27 mouse cellular contexts compared by ENCODE assay signal in the genomic region with DNA sequence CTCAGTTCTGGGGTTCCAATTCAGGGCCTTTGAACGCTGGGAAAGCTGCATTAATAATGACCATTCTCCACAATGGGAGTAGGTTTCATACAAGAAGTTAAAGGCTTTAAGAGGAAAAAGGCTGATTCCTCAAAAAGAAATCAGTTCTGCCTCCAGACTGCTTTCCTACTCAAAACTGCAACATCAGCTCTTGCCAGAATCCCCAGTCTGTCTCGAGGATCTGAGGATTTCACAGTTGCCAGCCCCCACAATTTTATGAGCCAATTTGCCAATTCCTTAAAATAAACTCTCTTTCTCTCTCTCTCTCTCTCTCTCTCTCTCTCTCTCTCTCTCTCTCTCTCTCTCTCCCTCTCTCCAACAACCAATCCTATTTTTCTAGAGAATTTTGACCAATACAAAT. TPM values are rescaled to one million over a fixed set of nuclear protein-coding genes. Genes with fewer than 3 reads are reported as not detected.
A peak's percentile ranks its signal among the peaks of the same experiment; 100 is the strongest.
DNase-seq lines count a peak whose midpoint lies in the region; ATAC-seq lines count a peak whose summit lies in the region.
"Had no signal": no experiment of that assay in that cellular context is flagged by ENCODE, and none has a peak within 500 bp of the region (broad histone marks: within the 10 kb centered on the region; RNA-seq: fewer than 3 reads in every experiment).

No protein-coding gene starts in this region.

- no peak for ATAC-seq in forebrain, embryonic 14.5 days
- ATAC-seq in forebrain, embryonic 11.5 days (replicated peaks; ENCODE audit: low FRiP score), result no peak
- ATAC-seq: activated CD4-positive, CD25-positive, alpha-beta regulatory T cell, adult 4 months; intestine, postnatal 0 days had no signal

- H3K4me3 ChIP-seq in forebrain, embryonic 14.5 days (ENCODE audit: low read depth, low read length), result no peak overlapping the region
- no peak overlapping the region for H3K4me3 ChIP-seq in forebrain, embryonic 11.5 days (ENCODE audit: low read depth, low read length)
- H3K4me3 ChIP-seq: embryonic facial prominence, embryonic 12.5 days; embryonic facial prominence, embryonic 15.5 days; forebrain, embryonic 12.5 days; heart, adult 2 months; heart, embryonic 10.5 days; heart, embryonic 13.5 days; hindbrain, embryonic 15.5 days had no signal

- no peaks in the 10 kb centered on the region for H3K9me3 ChIP-seq in forebrain, embryonic 14.5 days (replicated peaks; ENCODE audit: control insufficient read depth, low read length)
- H3K9me3 ChIP-seq in forebrain, embryonic 11.5 days (ENCODE audit: control insufficient read depth, low read length), result no peaks in the 10 kb centered on the region
- H3K9me3 ChIP-seq: embryonic facial prominence, embryonic 12.5 days; embryonic facial prominence, embryonic 15.5 days; forebrain, embryonic 12.5 days; heart, embryonic 10.5 days; heart, embryonic 13.5 days; hindbrain, embryonic 15.5 days had no signal

- H3K36me3 ChIP-seq in forebrain, embryonic 14.5 days (ENCODE audit: control insufficient read depth, insufficient read depth, low read length), result no peaks in the 10 kb centered on the region
- H3K36me3 ChIP-seq in forebrain, embryonic 11.5 days (ENCODE audit: control insufficient read depth, insufficient read depth, low read length), result no peaks in the 10 kb centered on the region
- H3K36me3 ChIP-seq: embryonic facial prominence, embryonic 12.5 days; embryonic facial prominence, embryonic 15.5 days; forebrain, embryonic 12.5 days; heart, embryonic 10.5 days; heart, embryonic 13.5 days; hindbrain, embryonic 15.5 days had no signal

- H3K27me3 ChIP-seq in forebrain, embryonic 14.5 days (replicated peaks; ENCODE audit: control insufficient read depth, insufficient read depth, low read length), result no peaks in the 10 kb centered on the region
- H3K27me3 ChIP-seq in forebrain, embryonic 11.5 days (ENCODE audit: control insufficient read depth, insufficient read depth, low read length), result no peaks in the 10 kb centered on the region
- H3K27me3 ChIP-seq: heart, embryonic 13.5 days; hindbrain, embryonic 15.5 days had no signal

- intact Hi-C loops in left cerebral cortex, postnatal 14 days (cut with DNase I), result no loop called here

- WGBS in forebrain, embryonic 14.5 days, result 52% methylated on average over 2 of the region's 2 CpGs
- 63% methylated on average over 2 of the region's 2 CpGs for WGBS in forebrain, embryonic 11.5 days

- no peak overlapping the region for H3K27ac ChIP-seq in forebrain, embryonic 14.5 days (ENCODE audit: low read depth, low read length)
- H3K27ac ChIP-seq in forebrain, embryonic 11.5 days (ENCODE audit: low read depth, low read length), result no peak overlapping the region
- H3K27ac ChIP-seq: embryonic facial prominence, embryonic 12.5 days; embryonic facial prominence, embryonic 15.5 days; forebrain, embryonic 12.5 days; heart, adult 2 months; heart, embryonic 10.5 days; heart, embryonic 13.5 days; hindbrain, embryonic 15.5 days had no signal

- peak; percentile 3 for DNase-seq in forebrain, embryonic 14.5 days (ENCODE audit: low spot score)
- no peak for DNase-seq in forebrain, embryonic 11.5 days (ENCODE audit: low spot score)
- DNase-seq in frontal cortex, adult 2 months (ENCODE audit: extremely low spot score in 1 of 2, low spot score in 1 of 2), result peak; percentile 1 to 17
- DNase-seq in frontal cortex, postnatal 10 days (ENCODE audit: low spot score in 2 of 2), result no peak
- DNase-seq in left cerebral cortex, postnatal 14 days (ENCODE audit: low spot score in 2 of 2), result peak; percentile 4 to 5
- DNase-seq in left cerebral cortex, adult 11 months (ENCODE audit: low spot score), result no peak
- DNase-seq in brain, adult 2 months (ENCODE audit: low read depth, low spot score), result peak; percentile 67
- no peak for DNase-seq in gastrocnemius, postnatal 4 days (ENCODE audit: low spot score in 2 of 2)
- DNase-seq: adrenal gland, adult 8-10 months; adrenal gland, postnatal 25 days; cerebellum, adult 11 months; cerebellum, adult 2 months; cerebellum, adult 9-11 months; cerebellum, postnatal 25 days; gastrocnemius, postnatal 25 days; heart, adult 2 months; heart, postnatal 14 days; heart, postnatal 4 days had no signal

- H3K9ac ChIP-seq in forebrain, embryonic 14.5 days (ENCODE audit: low read length), result no peak overlapping the region
- H3K9ac ChIP-seq in forebrain, embryonic 11.5 days (ENCODE audit: low read length), result no peak overlapping the region
- H3K9ac ChIP-seq: embryonic facial prominence, embryonic 12.5 days; embryonic facial prominence, embryonic 15.5 days; forebrain, embryonic 12.5 days; heart, embryonic 13.5 days; hindbrain, embryonic 15.5 days had no signal

- no peaks in the 10 kb centered on the region for H3K4me1 ChIP-seq in forebrain, embryonic 14.5 days (ENCODE audit: control insufficient read depth, insufficient read depth, low read length)
- no peaks in the 10 kb centered on the region for H3K4me1 ChIP-seq in forebrain, embryonic 11.5 days (replicated peaks; ENCODE audit: control insufficient read depth, insufficient read depth, low read length)
- H3K4me1 ChIP-seq: embryonic facial prominence, embryonic 12.5 days; embryonic facial prominence, embryonic 15.5 days; forebrain, embryonic 12.5 days; heart, embryonic 10.5 days; heart, embryonic 13.5 days; hindbrain, embryonic 15.5 days had no signal

- no peak overlapping the region for H3K4me2 ChIP-seq in forebrain, embryonic 14.5 days (ENCODE audit: low read length)
- no peak overlapping the region for H3K4me2 ChIP-seq in forebrain, embryonic 11.5 days (ENCODE audit: low read depth, low read length, severe bottlenecking)
- H3K4me2 ChIP-seq: embryonic facial prominence, embryonic 12.5 days; embryonic facial prominence, embryonic 15.5 days; forebrain, embryonic 12.5 days; heart, embryonic 13.5 days; hindbrain, embryonic 15.5 days had no signal

RNA-seq across cellular contexts. Expression of gene Nhs, which starts 51.3 kb away (rescaled TPM):
- 1.0 and 1.1 TPM in 2 replicates for polyA plus RNA-seq in forebrain, embryonic 14.5 days (2014; fragmentation: Nextera tagmentation; extraction: Ambion mirVana)
- 3.6 and 4.6 TPM in 2 replicates for polyA plus RNA-seq in forebrain, embryonic 11.5 days (2014; fragmentation: Nextera tagmentation; extraction: Ambion mirVana)
- 2.0 and 2.2 TPM in 2 replicates for polyA plus RNA-seq in frontal cortex, adult 2 months (2012; rRNA removed)
- 1 to 10 TPM; 4.4 to 5.0 TPM for total RNA-seq in left cerebral cortex, postnatal 14 days (2021)
- 1 to 10 TPM; 2.7 to 3.0 TPM for total RNA-seq in gastrocnemius, postnatal 4 days (2021)
- total RNA-seq: granulocyte monocyte progenitor cell, adult 5-6 weeks had no signal
- polyA plus RNA-seq: activated CD4-positive, CD25-positive, alpha-beta regulatory T cell, adult 4 months had no signal

Comparison
In these comparisons a context has a peak if more than half of its experiments do, and no peak if none do; other contexts are left out.
1. DNase-seq: peak in forebrain, embryonic 14.5 days (single experiment), frontal cortex, adult 2 months (2 of 2), left cerebral cortex, postnatal 14 days (2 of 2) and brain, adult 2 months (single experiment); none in forebrain, embryonic 11.5 days (single experiment), frontal cortex, postnatal 10 days (0 of 2), left cerebral cortex, adult 11 months (single experiment) and gastrocnemius, postnatal 4 days (0 of 2).